12 mouse cellular contexts compared by ENCODE assay signal in the genomic region with DNA sequence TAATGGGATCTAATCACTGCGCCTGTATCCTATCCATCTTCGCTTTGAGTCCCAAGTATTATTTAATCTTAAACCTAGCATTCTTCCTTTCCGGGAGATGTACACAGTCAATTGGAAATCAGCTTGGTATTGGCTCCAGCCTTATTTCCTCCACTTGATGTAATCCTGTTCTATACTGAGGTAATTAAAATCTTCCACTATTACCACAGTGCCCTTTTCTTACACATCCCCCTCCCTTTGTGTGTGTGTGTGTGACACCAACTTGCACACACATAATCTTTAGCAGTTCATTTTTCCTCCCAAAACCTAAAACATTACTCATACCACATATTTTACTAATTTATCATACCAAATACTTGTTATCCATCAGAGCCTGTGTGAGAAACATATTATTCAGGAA.
DNase-seq lines count a peak whose midpoint lies in the region; ATAC-seq and TF ChIP-seq lines count a peak whose summit lies in the region.
"Had no signal": no experiment of that assay in that cellular context is flagged by ENCODE, and none has a peak within 500 bp of the region (broad histone marks: within the 10 kb centered on the region; RNA-seq: fewer than 3 reads in every experiment).

No protein-coding gene starts in this region.

- H3K4me3 ChIP-seq in kidney, embryonic 14.5 days (ENCODE audit: low read length) = no peak overlapping the region
- no peak overlapping the region for H3K4me3 ChIP-seq in forebrain, embryonic 12.5 days (replicated peaks)
- no peak overlapping the region for H3K4me3 ChIP-seq in hindbrain, postnatal 0 days (ENCODE audit: low read length)
- no peak overlapping the region for H3K4me3 ChIP-seq in neural tube, embryonic 12.5 days

- H3K9ac ChIP-seq in kidney, embryonic 14.5 days (ENCODE audit: low read depth, low read length) = no peak overlapping the region
- H3K9ac ChIP-seq in forebrain, embryonic 12.5 days = no peak overlapping the region
- H3K9ac ChIP-seq in hindbrain, postnatal 0 days (replicated peaks; ENCODE audit: low read length) = no peak overlapping the region; the same call in 1 of the 2 replicates
- no peak overlapping the region for H3K9ac ChIP-seq in neural tube, embryonic 12.5 days

- H3K4me2 ChIP-seq in kidney, embryonic 14.5 days (replicated peaks; ENCODE audit: low read depth, low read length) = no peak overlapping the region
- H3K4me2 ChIP-seq in forebrain, embryonic 12.5 days = no peak overlapping the region
- H3K4me2 ChIP-seq in hindbrain, postnatal 0 days (ENCODE audit: low read depth, low read length) = no peak overlapping the region; the same call in 1 of the 2 replicates
- H3K4me2 ChIP-seq in neural tube, embryonic 12.5 days (replicated peaks) = no peak overlapping the region

- 0 out of 2 replicates have a peak, but pooled peaks have one; percentile 13 for ATAC-seq in kidney, embryonic 14.5 days (ENCODE audit: low FRiP score, low TSS enrichment)
- ATAC-seq in forebrain, embryonic 12.5 days (ENCODE audit: low FRiP score) = peak; percentile 62
- ATAC-seq in hindbrain, postnatal 0 days = peak; percentile 55; the same call in 1 of the 2 replicates
- ATAC-seq in neural tube, embryonic 12.5 days (ENCODE audit: low FRiP score, low read depth) = peak; percentile 42

- 90% methylated on average over 3 of the region's 3 CpGs for WGBS in kidney, embryonic 14.5 days
- 51% methylated on average over 3 of the region's 3 CpGs for WGBS in forebrain, embryonic 12.5 days
- 79% methylated on average over 3 of the region's 3 CpGs for WGBS in hindbrain, postnatal 0 days
- WGBS in neural tube, embryonic 12.5 days = 76% methylated on average over 3 of the region's 3 CpGs

- H3K36me3 ChIP-seq in kidney, embryonic 14.5 days (ENCODE audit: control insufficient read depth, insufficient read depth, low read length) = no peaks in the 10 kb centered on the region
- H3K36me3 ChIP-seq in forebrain, embryonic 12.5 days (replicated peaks) = no peaks in the 10 kb centered on the region
- H3K36me3 ChIP-seq in hindbrain, postnatal 0 days (ENCODE audit: insufficient read depth, low read length) = no peaks in the 10 kb centered on the region
- no peaks in the 10 kb centered on the region for H3K36me3 ChIP-seq in neural tube, embryonic 12.5 days
- H3K36me3 ChIP-seq: G1E; limb, embryonic 12.5 days had no signal

- DNase-seq in kidney, postnatal 36 days = no peak
- DNase-seq in hindbrain, postnatal 0 days (ENCODE audit: low spot score) = no peak
- DNase-seq in urinary bladder, postnatal 36 days (ENCODE audit: low spot score in 2 of 2) = no peak
- DNase-seq in layer of hippocampus, adult 9-11 months = no peak
- DNase-seq in frontal cortex, postnatal 10 days (ENCODE audit: low spot score in 2 of 2) = no peak
- DNase-seq: cerebellum, adult 11 months; kidney, adult 18-20 months had no signal

- H3K4me1 ChIP-seq in kidney, embryonic 14.5 days (ENCODE audit: control insufficient read depth, insufficient read depth, low read length) = no peaks in the 10 kb centered on the region
- H3K4me1 ChIP-seq in forebrain, embryonic 12.5 days = peaks cover 19% of the 10 kb centered on the region
- H3K4me1 ChIP-seq in hindbrain, postnatal 0 days (ENCODE audit: insufficient read depth, low read length) = no peaks in the 10 kb centered on the region
- peaks cover 7% of the 10 kb centered on the region; the same call in 1 of the 2 replicates for H3K4me1 ChIP-seq in neural tube, embryonic 12.5 days

- H3K27ac ChIP-seq in kidney, embryonic 14.5 days (ENCODE audit: low read depth, low read length) = no peak overlapping the region
- 0 out of 2 replicates have a peak overlapping the region, but pooled peaks have one; percentile 42 for H3K27ac ChIP-seq in forebrain, embryonic 12.5 days
- H3K27ac ChIP-seq in hindbrain, postnatal 0 days = peak overlapping the region; percentile 8; the same call in 1 of the 2 replicates
- H3K27ac ChIP-seq in neural tube, embryonic 12.5 days = no peak overlapping the region

- H3K9me3 ChIP-seq in kidney, embryonic 14.5 days (ENCODE audit: control insufficient read depth, low read length) = no peaks in the 10 kb centered on the region
- no peaks in the 10 kb centered on the region for H3K9me3 ChIP-seq in forebrain, embryonic 12.5 days
- no peaks in the 10 kb centered on the region for H3K9me3 ChIP-seq in hindbrain, postnatal 0 days (ENCODE audit: low read length)
- no peaks in the 10 kb centered on the region for H3K9me3 ChIP-seq in neural tube, embryonic 12.5 days
- H3K9me3 ChIP-seq: limb, embryonic 12.5 days had no signal

- TF ChIP-seq CTCF in hindbrain, postnatal 0 days (IDR thresholded peaks at IDR 0.05; ENCODE audit: low read depth) = no peak

- no peaks in the 10 kb centered on the region for H3K27me3 ChIP-seq in kidney, embryonic 14.5 days (ENCODE audit: control insufficient read depth, insufficient read depth, low read length)
- no peaks in the 10 kb centered on the region for H3K27me3 ChIP-seq in forebrain, embryonic 12.5 days
- no peaks in the 10 kb centered on the region for H3K27me3 ChIP-seq in hindbrain, postnatal 0 days (ENCODE audit: insufficient read depth, low read length)
- H3K27me3 ChIP-seq in neural tube, embryonic 12.5 days (replicated peaks) = no peaks in the 10 kb centered on the region
- H3K27me3 ChIP-seq: limb, embryonic 12.5 days had no signal

Comparison
In these comparisons a context has a peak if more than half of its experiments do, and no peak if none do; other contexts are left out.
1. H3K27ac ChIP-seq: peak in forebrain, embryonic 12.5 days (single experiment) and hindbrain, postnatal 0 days (single experiment); none in kidney, embryonic 14.5 days (single experiment) and neural tube, embryonic 12.5 days (single experiment).
2. Peak in every context shown above with its lines, with median percentiles within 50 percentile points of each other: ATAC-seq.